Mouse (Mus musculus) heart, postnatal 0 days (tissue): ENCODE measurements at regions not wholly inside any gene's neighbourhood (a gene's known extent, or its start where the extent isn't known, plus 50 kb on each side); places are given as distances from the start of the nearest gene placed in this dataset.

ENCODE experiments used
- CTCF ChIP-seq: IDR thresholded peaks from 2 replicates; pipeline ENCODE4 v1.5.1; 2016; ENCODE audit warnings: antibody characterized with exemption, control low read depth, low read depth
- EP300 ChIP-seq: IDR thresholded peaks from 2 replicates; pipeline ENCODE4 v1.6.1; 2016; ENCODE audit warnings: antibody characterized with exemption, low read depth

- TF ChIP-seq CTCF (no peak), EP300 (no peak)
Measured at GRCm38 (mm10) chr4:105460689-105461005, 303.5 kb downstream of the Plpp3 start.
